Mouse (Mus musculus): ENCODE measurements around the gene 1700010I14Rik.

DNA sequence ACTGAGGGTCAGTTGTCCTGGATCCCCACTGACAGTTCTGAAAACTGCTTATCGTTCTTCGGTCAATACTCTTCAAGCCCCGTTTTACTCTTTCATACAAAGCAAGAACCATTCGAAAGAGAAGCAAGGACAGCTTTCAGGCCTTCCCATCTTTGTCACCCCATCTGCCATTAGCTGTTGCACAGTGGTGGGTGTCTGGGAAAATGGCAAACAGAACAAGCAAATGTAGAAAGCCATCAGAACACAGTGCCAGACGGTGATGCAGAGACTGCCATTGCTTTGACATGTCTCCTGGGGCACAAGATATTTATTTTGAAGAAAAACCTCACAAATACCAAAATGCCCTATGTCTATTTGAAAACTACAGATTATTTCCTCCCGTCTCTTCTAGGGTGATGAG is 11.4 kb upstream of the 1700010I14Rik start:
- TF ChIP-seq EP300 (optimal IDR thresholded peaks at IDR 0.05) (no peak), CTCF (IDR thresholded peaks at IDR 0.05; ENCODE audit: low read depth) (no peak)

Data from stomach, postnatal 0 days (tissue).